Mouse (Mus musculus) heart, embryonic 12.5 days (tissue): ENCODE measurements around the gene Kctd18. TPM values are rescaled to one million over a fixed set of nuclear protein-coding genes. Genes with fewer than 3 reads are reported as not detected.

Experiments
- ATAC-seq: fragments of 200-750 bp; cut with Nextera tagmentation; 2 replicates; pipeline ENCODE4 v1.8.0; 2017; ENCODE audit warnings: moderate TSS enrichment, moderate library complexity; ENCODE audit not compliant: insufficient number of reproducible peaks, low FRiP score
- H3K27ac ChIP-seq: fragments of 300-500 bp; sonication (generic); 2 replicates; pipeline ENCODE4 v1.5.1; 2016; ENCODE audit warnings: mild to moderate bottlenecking, moderate library complexity; ENCODE audit not compliant: poor library complexity, severe bottlenecking
- H3K27me3 ChIP-seq: fragments of 300-500 bp; sonication (generic); replicated peaks from 2 replicates; pipeline ENCODE4 v1.6.1; 2016; ENCODE audit warnings: mild to moderate bottlenecking, moderate library complexity
- H3K36me3 ChIP-seq: fragments of 300-500 bp; sonication (generic); 2 replicates; pipeline ENCODE4 v1.6.1; 2016; ENCODE audit warnings: mild to moderate bottlenecking, moderate library complexity
- H3K4me1 ChIP-seq: fragments of 300-500 bp; sonication (generic); replicated peaks from 2 replicates; pipeline ENCODE4 v1.6.1; 2016; ENCODE audit warnings: mild to moderate bottlenecking
- H3K4me2 ChIP-seq: fragments of 300-500 bp; sonication (generic); 2 replicates; pipeline ENCODE4 v1.6.1; 2016; ENCODE audit warnings: mild to moderate bottlenecking, moderate library complexity
- H3K4me3 ChIP-seq: fragments of 300-500 bp; sonication (generic); 2 replicates; pipeline ENCODE4 v1.5.1; 2016; ENCODE audit warnings: mild to moderate bottlenecking
- H3K9ac ChIP-seq: fragments of 300-500 bp; sonication (generic); 2 replicates; pipeline ENCODE4 v1.6.1; 2016; ENCODE audit warnings: mild to moderate bottlenecking, moderate library complexity
- H3K9me3 ChIP-seq: fragments of 300-500 bp; sonication (generic); replicated peaks from 2 replicates; pipeline ENCODE4 v1.6.1; 2016; ENCODE audit warnings: mild to moderate bottlenecking, moderate library complexity
- WGBS: fragments of 180-500 bp; shearing (Covaris S2); methylation state at CpG from one replicate; pipeline ENCODE4 v1.1.7; 2016; 5-methylcytosine and 5-hydroxymethylcytosine counted together
- polyA plus RNA-seq: library from polyadenylated mRNA; unstranded; fragments of >200 nt; fragmentation: Nextera tagmentation; extraction: Ambion mirVana; gene quantifications from 2 replicates; pipeline ENCODE4 v1.2.1, GENCODE M21; 2016

Gene Kctd18
- polyA plus RNA-seq, 1 experiment from 2014 or later = 11.2 TPM

GRCm38 (mm10) chr1:57989052-57989600 lies 29.6 kb downstream of the Kctd18 start:
- no peak for ATAC-seq
- Histone ChIP-seq H3K27ac (no peak overlapping the region), H3K9me3 (no peaks in the 10 kb centered on the region), H3K27me3 (no peaks in the 10 kb centered on the region), H3K9ac (no peak overlapping the region), H3K36me3 (no peaks in the 10 kb centered on the region), H3K4me3 (no peak overlapping the region), H3K4me1 (0 out of 2 replicates have a peak, but pooled peaks cover 5% of the 10 kb centered on the region), H3K4me2 (no peak overlapping the region)
- 43% methylated on average over 6 of the region's 6 CpGs for WGBS

- Histone ChIP-seq H3K9me3 (no peaks in the 10 kb centered on the region), H3K27me3 (no peaks in the 10 kb centered on the region), H3K9ac (no peak overlapping the region), H3K27ac (no peak overlapping the region), H3K4me2 (no peak overlapping the region), H3K4me1 (no peaks in the 10 kb centered on the region), H3K4me3 (no peak overlapping the region), H3K36me3 (no peaks in the 10 kb centered on the region)
- 82% methylated on average over 3 of the region's 3 CpGs for WGBS
- no peak for ATAC-seq
These were observed 41.9 kb downstream of the Kctd18 start for GRCm38 (mm10) chr1:57976860-57977259.

GRCm38 (mm10) chr1:57971588-57971987 lies 47.2 kb downstream of the Kctd18 start:
- no peak overlapping the region for H3K9ac ChIP-seq
- H3K4me1 ChIP-seq = 0 out of 2 replicates have a peak, but pooled peaks cover 3% of the 10 kb centered on the region
- H3K4me3 ChIP-seq = no peak overlapping the region
- H3K27ac ChIP-seq = no peak overlapping the region
- 69% methylated on average over 2 of the region's 2 CpGs for WGBS
- H3K36me3 ChIP-seq = peaks cover 6% of the 10 kb centered on the region
- H3K4me2 ChIP-seq = no peak overlapping the region
- H3K27me3 ChIP-seq = no peaks in the 10 kb centered on the region
- no peak for ATAC-seq
- H3K9me3 ChIP-seq = no peaks in the 10 kb centered on the region

GRCm38 (mm10) chr1:57969327-57970271 lies 49.2 kb downstream of the Kctd18 start:
- ATAC-seq = peak; percentile 97
- Histone ChIP-seq H3K4me1 (0 out of 2 replicates have a peak, but pooled peaks cover 3% of the 10 kb centered on the region), H3K4me2 (peak overlapping the region; percentile 86), H3K27ac (peak overlapping the region; percentile 48), H3K9me3 (no peaks in the 10 kb centered on the region), H3K27me3 (no peaks in the 10 kb centered on the region), H3K4me3 (peak overlapping the region; percentile 80), H3K9ac (peak overlapping the region; percentile 83), H3K36me3 (peaks cover 15% of the 10 kb centered on the region)
- under 1% methylated on average over 65 of the region's 65 CpGs for WGBS

- ATAC-seq = no peak
These were observed 63.0 kb downstream of the Kctd18 start for GRCm38 (mm10) chr1:57955774-57956173.

GRCm38 (mm10) chr1:57954376-57954765 lies 64.4 kb downstream of the Kctd18 start:
- Histone ChIP-seq H3K27me3 (no peaks in the 10 kb centered on the region), H3K36me3 (peaks cover 34% of the 10 kb centered on the region), H3K4me2 (no peak overlapping the region), H3K27ac (no peak overlapping the region), H3K4me3 (no peak overlapping the region), H3K9ac (no peak overlapping the region), H3K9me3 (no peaks in the 10 kb centered on the region), H3K4me1 (no peaks in the 10 kb centered on the region)
- 84% methylated on average over 5 of the region's 5 CpGs for WGBS
- ATAC-seq = no peak

More at GRCm38 (mm10) chr1:57955774-57956173, 63.0 kb downstream of the Kctd18 start:
- Histone ChIP-seq H3K27me3 (no peaks in the 10 kb centered on the region), H3K4me3 (no peak overlapping the region), H3K4me2 (no peak overlapping the region), H3K36me3 (peaks cover 43% of the 10 kb centered on the region), H3K27ac (no peak overlapping the region), H3K4me1 (no peaks in the 10 kb centered on the region), H3K9ac (0 out of 2 replicates have a peak overlapping the region, but pooled peaks have one; percentile 7), H3K9me3 (no peaks in the 10 kb centered on the region)
- WGBS = 88% methylated on average over 1 of the region's 1 CpGs

- Histone ChIP-seq H3K4me1 (no peaks in the 10 kb centered on the region), H3K4me3 (no peak overlapping the region), H3K9me3 (no peaks in the 10 kb centered on the region), H3K36me3 (peaks cover 29% of the 10 kb centered on the region), H3K27ac (no peak overlapping the region), H3K4me2 (no peak overlapping the region), H3K9ac (no peak overlapping the region), H3K27me3 (no peaks in the 10 kb centered on the region)
- WGBS = 75% methylated on average over 16 of the region's 16 CpGs
- no peak for ATAC-seq
These were observed 65.0 kb downstream of the Kctd18 start for GRCm38 (mm10) chr1:57953586-57954375.

- Histone ChIP-seq H3K27ac (no peak overlapping the region), H3K4me3 (no peak overlapping the region)
- WGBS = 86% methylated on average over 4 of the region's 4 CpGs
These were observed 66.2 kb downstream of the Kctd18 start for GRCm38 (mm10) chr1:57952509-57952908.

GRCm38 (mm10) chr1:57949716-57950115 lies 69.0 kb downstream of the Kctd18 start:
- no peak overlapping the region for H3K4me2 ChIP-seq
- no peak overlapping the region for H3K4me3 ChIP-seq
- H3K9ac ChIP-seq = no peak overlapping the region
- WGBS = 76% methylated on average over 5 of the region's 5 CpGs
- no peaks in the 10 kb centered on the region for H3K9me3 ChIP-seq
- H3K27ac ChIP-seq = no peak overlapping the region
- no peaks in the 10 kb centered on the region for H3K27me3 ChIP-seq
- peaks cover 20% of the 10 kb centered on the region for H3K36me3 ChIP-seq
- no peaks in the 10 kb centered on the region for H3K4me1 ChIP-seq
- ATAC-seq = no peak

More at GRCm38 (mm10) chr1:57952509-57952908, 66.2 kb downstream of the Kctd18 start:
- Histone ChIP-seq H3K27me3 (no peaks in the 10 kb centered on the region), H3K36me3 (peaks cover 24% of the 10 kb centered on the region), H3K9me3 (no peaks in the 10 kb centered on the region), H3K9ac (no peak overlapping the region), H3K4me2 (no peak overlapping the region), H3K4me1 (no peaks in the 10 kb centered on the region)
- no peak for ATAC-seq

- Histone ChIP-seq H3K9me3 (no peaks in the 10 kb centered on the region), H3K27me3 (no peaks in the 10 kb centered on the region), H3K4me2 (no peak overlapping the region), H3K4me1 (no peaks in the 10 kb centered on the region), H3K36me3 (peaks cover 17% of the 10 kb centered on the region), H3K27ac (no peak overlapping the region), H3K9ac (no peak overlapping the region), H3K4me3 (no peak overlapping the region)
- ATAC-seq = no peak
- 8% methylated on average over 1 of the region's 1 CpGs for WGBS
These were observed 69.6 kb downstream of the Kctd18 start for GRCm38 (mm10) chr1:57949195-57949594.
